Mouse (Mus musculus): ENCODE results near the gene AI597479. TPM values are rescaled to one million over a fixed set of nuclear protein-coding genes. Genes with fewer than 3 reads are reported as not detected.

AI597479 gene
- polyA plus RNA-seq, 1 experiment = 0.02 TPM

DNA sequence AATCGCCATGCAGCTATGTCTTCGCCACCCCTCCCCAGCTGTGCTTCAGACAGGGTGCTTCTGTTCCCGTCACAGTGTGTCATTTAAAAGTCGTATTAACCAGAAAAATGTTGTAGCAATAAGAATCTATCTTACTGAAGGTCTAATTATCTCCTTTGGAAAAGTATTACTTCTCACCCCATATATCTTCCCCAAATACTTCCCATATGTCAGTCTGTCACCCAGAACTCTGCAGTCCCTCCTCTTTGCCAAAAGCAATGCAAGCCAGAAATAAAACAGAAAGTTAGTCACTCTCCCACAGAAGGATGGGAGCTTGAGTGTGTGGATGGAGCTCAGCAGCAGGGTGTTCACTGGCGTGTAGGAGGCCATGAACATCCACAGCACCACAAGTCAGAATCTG, 38.8 kb downstream of the AI597479 start:
- no peaks in the 10 kb centered on the region for H3K36me3 ChIP-seq (ENCODE audit: control insufficient read depth)
- no peak overlapping the region for H3K4me3 ChIP-seq (replicated peaks)
- no peaks in the 10 kb centered on the region for H3K9me3 ChIP-seq (ENCODE audit: control insufficient read depth, low read length)
- TF ChIP-seq GATA1 (IDR thresholded peaks at IDR 0.05; ENCODE audit: low read length) = no peak
- no peak for TF ChIP-seq TAL1 (IDR thresholded peaks at IDR 0.05; ENCODE audit: low read length)
- no peaks in the 10 kb centered on the region for H3K27me3 ChIP-seq (ENCODE audit: control insufficient read depth)
- no peaks in the 10 kb centered on the region for H3K4me1 ChIP-seq (ENCODE audit: control insufficient read depth)

DNA sequence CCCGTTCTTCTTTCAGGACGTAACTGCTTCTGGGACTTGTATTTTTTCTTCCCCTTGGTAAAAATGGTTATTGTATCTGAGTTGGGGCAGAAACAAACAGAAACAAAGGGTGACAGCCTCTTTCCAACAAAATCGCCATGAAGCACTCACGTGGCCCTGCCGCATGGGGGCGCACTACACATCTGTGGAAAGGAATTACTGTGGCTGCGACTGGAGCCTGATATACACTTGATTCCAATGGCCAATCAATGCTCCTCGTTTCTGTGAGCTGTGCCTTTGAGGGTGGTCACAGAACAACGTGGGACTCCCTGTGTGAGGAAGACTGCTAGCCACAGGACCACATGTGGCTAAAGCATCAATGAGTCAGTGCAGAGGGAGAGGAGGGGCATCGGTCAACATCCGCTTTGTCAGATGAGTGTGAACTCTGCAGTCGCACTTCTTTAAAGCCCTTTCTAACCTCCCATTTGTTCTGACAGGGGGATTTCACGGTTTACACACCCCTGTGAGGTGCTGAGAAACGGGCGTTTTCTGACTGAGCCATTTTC, 39.8 kb downstream of the AI597479 start:
- Histone ChIP-seq H3K27me3 (ENCODE audit: control insufficient read depth) (no peaks in the 10 kb centered on the region), H3K4me1 (ENCODE audit: control insufficient read depth) (no peaks in the 10 kb centered on the region), H3K36me3 (ENCODE audit: control insufficient read depth) (no peaks in the 10 kb centered on the region), H3K9me3 (ENCODE audit: control insufficient read depth, low read length) (no peaks in the 10 kb centered on the region), H3K4me3 (replicated peaks) (no peak overlapping the region)
- no peak for TF ChIP-seq GATA1 (IDR thresholded peaks at IDR 0.05; ENCODE audit: low read length)
- TF ChIP-seq TAL1 (IDR thresholded peaks at IDR 0.05; ENCODE audit: low read length) = no peak

DNA sequence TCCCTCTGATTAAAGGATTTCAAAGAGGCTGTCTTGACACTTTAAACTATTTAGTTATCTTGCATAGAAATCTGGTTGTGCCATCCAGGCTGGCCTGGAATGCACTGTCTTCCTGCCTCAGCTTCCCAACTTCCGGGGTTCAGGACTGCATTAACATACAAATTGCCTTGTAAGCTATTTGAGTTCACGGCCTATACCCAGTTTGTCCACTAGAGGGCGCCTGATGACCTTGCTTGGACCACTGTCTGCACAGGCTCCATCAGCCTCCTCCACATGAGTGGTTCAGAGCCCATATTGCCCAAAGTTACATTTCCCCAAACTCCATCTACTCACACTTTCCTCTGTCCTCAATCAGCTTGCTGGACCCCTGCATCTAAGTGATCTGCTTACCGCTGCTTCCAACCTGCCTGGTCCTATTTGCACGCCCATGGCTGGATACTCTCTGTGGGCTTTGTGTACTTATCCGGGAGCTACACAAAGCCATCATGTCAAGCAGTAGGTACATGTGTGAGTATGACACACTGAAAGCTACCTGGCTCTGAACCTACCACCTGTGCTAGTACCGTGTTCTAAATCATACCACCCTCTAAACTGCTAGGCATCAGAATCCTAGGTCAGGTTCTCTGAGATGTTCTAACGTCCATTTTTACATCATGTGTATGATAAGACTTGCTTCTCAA, 41.2 kb downstream of the AI597479 start:
- no peaks in the 10 kb centered on the region for H3K9me3 ChIP-seq (ENCODE audit: control insufficient read depth, low read length)
- no peaks in the 10 kb centered on the region for H3K27me3 ChIP-seq (ENCODE audit: control insufficient read depth)
- no peak overlapping the region for H3K4me3 ChIP-seq (replicated peaks)
- no peaks in the 10 kb centered on the region for H3K4me1 ChIP-seq (ENCODE audit: control insufficient read depth)
- H3K36me3 ChIP-seq (ENCODE audit: control insufficient read depth) = no peaks in the 10 kb centered on the region
- TF ChIP-seq TAL1 (IDR thresholded peaks at IDR 0.05; ENCODE audit: low read length) (no peak), GATA1 (IDR thresholded peaks at IDR 0.05; ENCODE audit: low read length) (no peak)

DNA sequence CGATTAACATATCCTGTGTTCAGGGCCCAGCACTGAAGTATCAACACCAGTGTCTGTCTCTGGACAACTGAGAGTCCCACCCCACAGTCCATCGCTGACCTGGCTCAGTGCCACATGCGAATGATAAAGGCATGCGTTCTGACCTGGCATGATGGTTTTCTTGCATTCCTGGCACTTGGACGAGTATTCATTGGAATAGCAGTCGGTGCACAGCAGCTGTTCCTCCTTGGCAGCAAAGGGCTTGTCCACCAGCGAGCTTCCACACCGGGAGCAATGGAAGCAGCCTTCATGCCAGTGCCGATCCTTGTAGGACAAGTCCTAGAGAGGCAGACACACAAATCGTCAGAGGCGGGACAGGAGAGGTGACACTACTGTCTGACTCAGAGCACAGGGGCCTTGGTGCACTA, 43.0 kb downstream of the AI597479 start:
- Histone ChIP-seq H3K36me3 (ENCODE audit: control insufficient read depth) (no peaks in the 10 kb centered on the region), H3K27me3 (ENCODE audit: control insufficient read depth) (no peaks in the 10 kb centered on the region), H3K9me3 (ENCODE audit: control insufficient read depth, low read length) (no peaks in the 10 kb centered on the region), H3K4me3 (replicated peaks) (no peak overlapping the region), H3K4me1 (ENCODE audit: control insufficient read depth) (no peaks in the 10 kb centered on the region)
- TF ChIP-seq GATA1 (IDR thresholded peaks at IDR 0.05; ENCODE audit: low read length) = no peak
- TF ChIP-seq TAL1 (IDR thresholded peaks at IDR 0.05; ENCODE audit: low read length) = no peak

DNA sequence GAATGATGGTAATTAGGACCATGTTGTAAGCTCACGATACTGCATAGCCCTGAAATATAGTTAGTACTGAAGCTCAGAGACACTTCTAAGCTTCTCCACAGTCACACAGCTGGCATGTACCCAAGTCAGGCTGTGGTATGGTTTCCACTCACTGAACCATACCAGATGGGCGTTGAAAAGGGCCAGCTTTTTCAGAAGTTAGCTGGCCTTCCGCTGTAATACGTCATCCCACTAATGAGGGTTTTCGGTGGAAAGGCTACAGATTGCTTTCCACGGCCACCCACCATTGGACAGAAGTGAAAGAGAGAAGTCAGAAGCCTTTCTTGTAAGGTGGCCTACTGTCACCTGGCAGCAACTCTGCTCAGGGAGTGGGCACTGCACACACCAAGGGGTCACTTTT, 44.3 kb downstream of the AI597479 start:
- no peaks in the 10 kb centered on the region for H3K9me3 ChIP-seq (ENCODE audit: control insufficient read depth, low read length)
- no peaks in the 10 kb centered on the region for H3K4me1 ChIP-seq (ENCODE audit: control insufficient read depth)
- H3K4me3 ChIP-seq (replicated peaks) = no peak overlapping the region
- H3K27me3 ChIP-seq (ENCODE audit: control insufficient read depth) = no peaks in the 10 kb centered on the region
- TF ChIP-seq TAL1 (IDR thresholded peaks at IDR 0.05; ENCODE audit: low read length) = no peak
- TF ChIP-seq GATA1 (IDR thresholded peaks at IDR 0.05; ENCODE audit: low read length) = no peak
- H3K36me3 ChIP-seq (ENCODE audit: control insufficient read depth) = no peaks in the 10 kb centered on the region

DNA sequence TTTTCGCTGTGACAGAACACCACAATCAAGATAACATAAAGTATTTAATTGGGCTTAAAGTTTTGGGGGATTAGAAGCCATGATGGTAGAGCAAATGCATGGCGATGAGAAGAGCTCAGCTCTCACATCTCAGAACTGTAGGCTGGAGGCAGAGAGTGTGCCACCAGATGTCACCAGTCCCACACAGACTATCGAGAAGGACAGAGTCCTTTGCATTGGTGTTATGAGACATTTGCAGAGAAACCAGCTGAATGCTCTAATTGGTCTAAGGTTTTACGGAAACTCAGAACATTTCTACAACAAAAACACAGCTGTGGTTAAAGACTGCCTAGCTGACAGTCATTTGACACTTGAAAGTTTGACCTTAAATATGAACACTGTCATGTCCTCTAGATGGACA, 44.8 kb downstream of the AI597479 start:
- Histone ChIP-seq H3K4me3 (replicated peaks) (no peak overlapping the region), H3K36me3 (ENCODE audit: control insufficient read depth) (no peaks in the 10 kb centered on the region), H3K27me3 (ENCODE audit: control insufficient read depth) (no peaks in the 10 kb centered on the region), H3K4me1 (ENCODE audit: control insufficient read depth) (no peaks in the 10 kb centered on the region), H3K9me3 (ENCODE audit: control insufficient read depth, low read length) (no peaks in the 10 kb centered on the region)
- no peak for TF ChIP-seq TAL1 (IDR thresholded peaks at IDR 0.05; ENCODE audit: low read length)
- TF ChIP-seq GATA1 (IDR thresholded peaks at IDR 0.05; ENCODE audit: low read length) = no peak

DNA sequence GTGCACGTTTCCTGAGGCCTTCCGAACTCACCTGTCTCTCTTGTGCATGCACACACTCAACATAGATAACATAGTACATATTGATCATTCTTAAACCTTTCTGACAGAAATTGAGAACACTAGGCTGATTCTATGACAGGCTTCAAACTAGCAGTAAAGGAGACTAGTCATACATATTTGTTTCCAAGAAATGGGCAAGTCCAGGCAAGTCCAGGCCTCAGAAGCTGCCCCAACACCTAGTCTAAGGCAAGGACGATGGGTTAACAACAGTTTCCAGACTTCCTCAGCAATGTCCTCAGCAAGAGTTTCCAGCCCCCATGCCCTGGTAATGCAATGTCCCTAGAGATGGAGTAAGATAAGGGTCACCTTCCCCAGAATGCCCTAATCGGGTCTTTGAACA, 45.3 kb downstream of the AI597479 start:
- TF ChIP-seq GATA1 (IDR thresholded peaks at IDR 0.05; ENCODE audit: low read length) = no peak
- no peak for TF ChIP-seq TAL1 (IDR thresholded peaks at IDR 0.05; ENCODE audit: low read length)
- no peaks in the 10 kb centered on the region for H3K4me1 ChIP-seq (ENCODE audit: control insufficient read depth)
- H3K36me3 ChIP-seq (ENCODE audit: control insufficient read depth) = no peaks in the 10 kb centered on the region
- no peaks in the 10 kb centered on the region for H3K27me3 ChIP-seq (ENCODE audit: control insufficient read depth)
- no peaks in the 10 kb centered on the region for H3K9me3 ChIP-seq (ENCODE audit: control insufficient read depth, low read length)
- no peak overlapping the region for H3K4me3 ChIP-seq (replicated peaks)

DNA sequence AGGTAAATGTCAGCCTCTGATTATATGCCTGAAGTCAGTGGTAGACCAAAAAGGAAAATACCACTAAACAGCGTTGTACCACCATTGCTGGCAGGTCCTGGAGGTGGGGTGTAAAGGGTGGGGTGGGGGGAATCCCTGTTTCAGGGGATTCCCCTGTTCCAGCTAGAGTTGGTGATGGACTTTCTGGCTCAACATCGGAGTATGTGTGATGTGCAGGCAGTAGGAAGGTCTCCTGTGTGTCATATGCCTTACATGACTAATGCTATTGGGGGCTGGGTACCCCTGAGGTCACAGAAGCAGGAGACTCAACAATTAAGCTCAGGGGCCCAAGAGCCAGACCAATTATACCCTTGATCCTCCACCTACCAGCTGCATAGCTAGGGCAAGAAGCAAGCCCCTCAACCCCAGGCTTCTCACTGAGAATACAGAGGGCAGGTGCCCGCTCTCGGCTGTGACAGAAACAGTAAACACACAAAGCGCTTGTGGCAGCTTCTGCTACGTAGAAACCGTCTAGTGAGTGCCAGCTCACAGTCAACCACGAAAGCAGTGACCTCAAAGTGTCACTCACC, 45.9 kb downstream of the AI597479 start:
- H3K27me3 ChIP-seq (ENCODE audit: control insufficient read depth) = no peaks in the 10 kb centered on the region
- H3K9me3 ChIP-seq (ENCODE audit: control insufficient read depth, low read length) = no peaks in the 10 kb centered on the region
- no peaks in the 10 kb centered on the region for H3K4me1 ChIP-seq (ENCODE audit: control insufficient read depth)
- H3K36me3 ChIP-seq (ENCODE audit: control insufficient read depth) = no peaks in the 10 kb centered on the region
- TF ChIP-seq GATA1 (IDR thresholded peaks at IDR 0.05; ENCODE audit: low read length) = no peak
- no peak overlapping the region for H3K4me3 ChIP-seq (replicated peaks)

DNA sequence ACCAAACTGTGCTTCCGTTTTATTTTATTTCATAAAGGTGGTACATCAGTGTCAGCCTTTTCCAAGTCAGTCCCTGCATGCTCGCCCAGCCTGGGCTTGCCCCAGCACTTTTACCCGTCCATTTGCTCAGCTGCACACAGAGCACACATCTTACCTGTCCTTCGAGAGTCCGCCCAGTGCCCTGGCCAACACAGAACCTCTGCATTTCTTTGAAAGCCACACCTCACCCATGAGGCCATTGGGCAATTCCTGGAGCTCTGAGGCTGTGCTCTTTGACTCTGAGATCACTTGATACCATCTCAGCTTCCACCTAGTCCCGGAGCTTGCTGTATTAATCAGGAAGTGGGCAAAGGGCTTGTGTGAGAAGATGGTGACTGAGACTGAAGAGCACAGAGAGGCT, 46.9 kb downstream of the AI597479 start:
- no peaks in the 10 kb centered on the region for H3K36me3 ChIP-seq (ENCODE audit: control insufficient read depth)
- H3K4me3 ChIP-seq (replicated peaks) = no peak overlapping the region
- no peaks in the 10 kb centered on the region for H3K9me3 ChIP-seq (ENCODE audit: control insufficient read depth, low read length)
- no peaks in the 10 kb centered on the region for H3K27me3 ChIP-seq (ENCODE audit: control insufficient read depth)
- TF ChIP-seq GATA1 (IDR thresholded peaks at IDR 0.05; ENCODE audit: low read length) (no peak), TAL1 (IDR thresholded peaks at IDR 0.05; ENCODE audit: low read length) (no peak)
- H3K4me1 ChIP-seq (ENCODE audit: control insufficient read depth) = no peaks in the 10 kb centered on the region

Data from erythroblast, embryonic 14.5 days (primary cell).